ENCODE assay signal across 8 mouse cellular contexts in the genomic region with DNA sequence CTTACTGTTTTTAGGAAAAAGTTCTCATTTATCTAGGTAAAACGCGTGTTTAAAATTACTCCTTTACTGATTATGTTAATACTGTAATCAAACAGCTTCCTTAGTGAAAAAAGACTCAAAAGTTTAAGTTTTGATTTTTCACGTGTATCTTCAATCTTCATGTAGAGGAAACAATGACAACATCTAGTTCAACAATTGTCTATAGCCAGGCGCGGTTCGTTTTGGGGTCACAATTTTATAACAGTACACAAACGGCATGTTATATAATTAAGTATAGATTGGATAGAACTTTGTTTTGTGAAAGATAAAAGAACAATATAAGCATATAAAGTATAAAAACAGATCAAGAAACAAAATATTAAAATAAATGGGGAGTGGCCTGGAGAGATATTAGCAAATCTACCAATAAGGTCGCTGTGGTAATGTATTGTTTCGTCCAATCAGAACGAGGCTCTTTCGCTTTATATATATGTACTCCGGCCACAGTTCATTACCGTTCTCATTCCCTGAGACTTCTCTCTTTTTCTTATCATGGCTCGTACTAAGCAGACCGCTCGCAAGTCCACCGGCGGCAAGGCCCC. TPM values are rescaled to one million over a fixed set of nuclear protein-coding genes. Genes with fewer than 3 reads are reported as not detected.
DNase-seq lines count a peak whose midpoint lies in the region; ATAC-seq and TF ChIP-seq lines count a peak whose summit lies in the region.

A gene (plus strand): TSS at position 493 of the 581 bp plus-strand sequence.

- peak within 1 kb of the TSS; percentile 77 for H3K4me2 ChIP-seq in forebrain, embryonic 14.5 days (ENCODE audit: low read length)
- H3K4me2 ChIP-seq in hindbrain, embryonic 16.5 days (ENCODE audit: low read length), result peak within 1 kb of the TSS; percentile 71
- peak within 1 kb of the TSS; percentile 70 for H3K4me2 ChIP-seq in limb, embryonic 13.5 days (replicated peaks)
- H3K4me2 ChIP-seq in midbrain, embryonic 14.5 days (ENCODE audit: low read length), result peak within 1 kb of the TSS; percentile 59
- H3K4me2 ChIP-seq in stomach, postnatal 0 days (replicated peaks; ENCODE audit: low read depth), result peak within 1 kb of the TSS; percentile 55

- peak within 1 kb of the TSS; percentile 37 for H3K4me3 ChIP-seq in forebrain, embryonic 14.5 days (ENCODE audit: low read depth, low read length)
- peak within 1 kb of the TSS; percentile 42 for H3K4me3 ChIP-seq in hindbrain, embryonic 16.5 days (ENCODE audit: low read length)
- H3K4me3 ChIP-seq in limb, embryonic 13.5 days, result peak within 1 kb of the TSS; percentile 52
- H3K4me3 ChIP-seq in midbrain, embryonic 14.5 days (replicated peaks; ENCODE audit: low read depth, low read length), result peak within 1 kb of the TSS; percentile 36
- H3K4me3 ChIP-seq in stomach, postnatal 0 days (ENCODE audit: low read depth, low read length), result peak within 1 kb of the TSS; percentile 39

- peak; percentile 61 to 71 for DNase-seq in cerebellum, postnatal 10 days
- DNase-seq in cerebellum, postnatal 4 days (ENCODE audit: low spot score in 2 of 2), result no peak
- DNase-seq in adipocyte (ENCODE audit: low spot score), result peak; percentile 83
- peak; percentile 96 for DNase-seq in forebrain, embryonic 14.5 days (ENCODE audit: low spot score)
- DNase-seq in midbrain, embryonic 14.5 days, result peak; percentile 88
- peak; percentile 51 for DNase-seq in stomach, postnatal 0 days (ENCODE audit: low spot score)

- TF ChIP-seq EP300 in stomach, postnatal 0 days (optimal IDR thresholded peaks at IDR 0.05), result no peak

- ATAC-seq in forebrain, embryonic 14.5 days, result peak; percentile 53
- ATAC-seq in hindbrain, embryonic 16.5 days, result peak; percentile 68
- peak; percentile 60 for ATAC-seq in limb, embryonic 13.5 days (ENCODE audit: low FRiP score, low read depth)
- peak; percentile 72 for ATAC-seq in midbrain, embryonic 14.5 days (ENCODE audit: low FRiP score, low TSS enrichment)
- peak; percentile 72 for ATAC-seq in stomach, postnatal 0 days (ENCODE audit: low FRiP score, low TSS enrichment)

- H3K4me1 ChIP-seq in forebrain, embryonic 14.5 days (ENCODE audit: control insufficient read depth, insufficient read depth, low read length), result peaks cover 28% of the 10 kb centered on the region
- H3K4me1 ChIP-seq in hindbrain, embryonic 16.5 days (ENCODE audit: control insufficient read depth, insufficient read depth, low read depth, low read length), result peaks cover 21% of the 10 kb centered on the region
- peaks cover 31% of the 10 kb centered on the region for H3K4me1 ChIP-seq in limb, embryonic 13.5 days
- H3K4me1 ChIP-seq in midbrain, embryonic 14.5 days (ENCODE audit: control insufficient read depth, insufficient read depth, low read length), result peaks cover 31% of the 10 kb centered on the region
- peaks cover 3% of the 10 kb centered on the region; the same call in 1 of the 2 replicates for H3K4me1 ChIP-seq in stomach, postnatal 0 days (replicated peaks; ENCODE audit: control insufficient read depth, insufficient read depth)

- 0% methylated on average over 17 of the region's 18 CpGs for WGBS in forebrain, embryonic 14.5 days
- WGBS in hindbrain, embryonic 16.5 days, result under 1% methylated on average over 18 of the region's 18 CpGs
- 0% methylated on average over 18 of the region's 18 CpGs for WGBS in limb, embryonic 13.5 days
- WGBS in midbrain, embryonic 14.5 days, result under 1% methylated on average over 18 of the region's 18 CpGs
- under 1% methylated on average over 18 of the region's 18 CpGs for WGBS in stomach, postnatal 0 days

- peak within 1 kb of the TSS; percentile 84 for H3K27ac ChIP-seq in forebrain, embryonic 14.5 days (ENCODE audit: low read depth, low read length)
- peak within 1 kb of the TSS; percentile 72 for H3K27ac ChIP-seq in hindbrain, embryonic 16.5 days (ENCODE audit: low read depth, low read length)
- peak within 1 kb of the TSS; percentile 88 for H3K27ac ChIP-seq in limb, embryonic 13.5 days
- peak within 1 kb of the TSS; percentile 76 for H3K27ac ChIP-seq in midbrain, embryonic 14.5 days (replicated peaks; ENCODE audit: low read depth, low read length)
- H3K27ac ChIP-seq in stomach, postnatal 0 days (replicated peaks), result peak within 1 kb of the TSS; percentile 76

- no peaks in the 10 kb centered on the region for H3K27me3 ChIP-seq in forebrain, embryonic 14.5 days (replicated peaks; ENCODE audit: control insufficient read depth, insufficient read depth, low read length)
- H3K27me3 ChIP-seq in hindbrain, embryonic 16.5 days (replicated peaks; ENCODE audit: control insufficient read depth, insufficient read depth, low read length), result no peaks in the 10 kb centered on the region
- H3K27me3 ChIP-seq in limb, embryonic 13.5 days, result no peaks in the 10 kb centered on the region
- H3K27me3 ChIP-seq in midbrain, embryonic 14.5 days (ENCODE audit: control insufficient read depth, insufficient read depth, low read length), result no peaks in the 10 kb centered on the region
- no peaks in the 10 kb centered on the region for H3K27me3 ChIP-seq in stomach, postnatal 0 days (ENCODE audit: control insufficient read depth, insufficient read depth, low read length)

- H3K36me3 ChIP-seq in forebrain, embryonic 14.5 days (ENCODE audit: control insufficient read depth, insufficient read depth, low read length), result no peaks in the 10 kb centered on the region
- H3K36me3 ChIP-seq in hindbrain, embryonic 16.5 days (ENCODE audit: control insufficient read depth, insufficient read depth, low read length), result no peaks in the 10 kb centered on the region
- H3K36me3 ChIP-seq in limb, embryonic 13.5 days, result no peaks in the 10 kb centered on the region
- H3K36me3 ChIP-seq in midbrain, embryonic 14.5 days (ENCODE audit: control insufficient read depth, insufficient read depth, low read length), result no peaks in the 10 kb centered on the region
- no peaks in the 10 kb centered on the region for H3K36me3 ChIP-seq in stomach, postnatal 0 days (ENCODE audit: control insufficient read depth, insufficient read depth, low read length)

- H3K9me3 ChIP-seq in forebrain, embryonic 14.5 days (replicated peaks; ENCODE audit: control insufficient read depth, low read length), result no peaks in the 10 kb centered on the region
- no peaks in the 10 kb centered on the region for H3K9me3 ChIP-seq in hindbrain, embryonic 16.5 days (ENCODE audit: control insufficient read depth, low read length)
- H3K9me3 ChIP-seq in limb, embryonic 13.5 days, result no peaks in the 10 kb centered on the region
- H3K9me3 ChIP-seq in midbrain, embryonic 14.5 days (ENCODE audit: control insufficient read depth, low read length), result no peaks in the 10 kb centered on the region
- no peaks in the 10 kb centered on the region for H3K9me3 ChIP-seq in stomach, postnatal 0 days (ENCODE audit: control insufficient read depth, low read length)

- TF ChIP-seq CTCF in stomach, postnatal 0 days (IDR thresholded peaks at IDR 0.05; ENCODE audit: low read depth), result no peak

- peak within 1 kb of the TSS; percentile 74 for H3K9ac ChIP-seq in forebrain, embryonic 14.5 days (ENCODE audit: low read length)
- peak within 1 kb of the TSS; percentile 59 for H3K9ac ChIP-seq in hindbrain, embryonic 16.5 days (ENCODE audit: low read depth, low read length)
- peak within 1 kb of the TSS; percentile 79 for H3K9ac ChIP-seq in limb, embryonic 13.5 days
- H3K9ac ChIP-seq in midbrain, embryonic 14.5 days (replicated peaks; ENCODE audit: low read length), result peak within 1 kb of the TSS; percentile 30; the same call in 1 of the 2 replicates
- peak within 1 kb of the TSS; percentile 58 for H3K9ac ChIP-seq in stomach, postnatal 0 days (ENCODE audit: low read length)

RNA-seq across cellular contexts. Expression of the gene that starts here (rescaled TPM):
- polyA plus RNA-seq in forebrain, embryonic 14.5 days (2014; fragmentation: Nextera tagmentation; extraction: Ambion mirVana), result 5.8 and 5.9 TPM in 2 replicates
- 0.85 and 1.3 TPM in 2 replicates for polyA plus RNA-seq in hindbrain, embryonic 16.5 days (2015; fragmentation: Nextera tagmentation; extraction: Ambion mirVana)
- polyA plus RNA-seq in limb, embryonic 13.5 days (2015; fragmentation: Nextera tagmentation; extraction: Ambion mirVana), result 7.8 and 8.4 TPM in 2 replicates
- 1.6 and 2.0 TPM in 2 replicates for polyA plus RNA-seq in midbrain, embryonic 14.5 days (2014; fragmentation: Nextera tagmentation; extraction: Ambion mirVana)
- polyA plus RNA-seq in stomach, postnatal 0 days (2015; fragmentation: Nextera tagmentation; extraction: Ambion mirVana), result 1.7 and 4.2 TPM in 2 replicates

Comparison
In these comparisons a context has a peak if more than half of its experiments do, and no peak if none do; other contexts are left out.
1. DNase-seq: peak in cerebellum, postnatal 10 days (2 of 2), adipocyte (single experiment), forebrain, embryonic 14.5 days (single experiment), midbrain, embryonic 14.5 days (single experiment) and stomach, postnatal 0 days (single experiment); none in cerebellum, postnatal 4 days (0 of 2).
2. Peak in every context shown above with its lines, with median percentiles within 50 percentile points of each other: ATAC-seq, H3K27ac ChIP-seq, H3K4me2 ChIP-seq, H3K4me3 ChIP-seq and H3K9ac ChIP-seq.